Mouse (Mus musculus): ENCODE data around the gene Olfr1445. TPM values are rescaled to one million over a fixed set of nuclear protein-coding genes. Genes with fewer than 3 reads are reported as not detected.

Gene Olfr1445
- not detected for total RNA-seq (2023)

GRCm38 (mm10) chr19:12883555-12883954 is at the start of gene Olfr1445:
Gene Olfr1445 (plus strand): TSS chr19:12883855.

DNA sequence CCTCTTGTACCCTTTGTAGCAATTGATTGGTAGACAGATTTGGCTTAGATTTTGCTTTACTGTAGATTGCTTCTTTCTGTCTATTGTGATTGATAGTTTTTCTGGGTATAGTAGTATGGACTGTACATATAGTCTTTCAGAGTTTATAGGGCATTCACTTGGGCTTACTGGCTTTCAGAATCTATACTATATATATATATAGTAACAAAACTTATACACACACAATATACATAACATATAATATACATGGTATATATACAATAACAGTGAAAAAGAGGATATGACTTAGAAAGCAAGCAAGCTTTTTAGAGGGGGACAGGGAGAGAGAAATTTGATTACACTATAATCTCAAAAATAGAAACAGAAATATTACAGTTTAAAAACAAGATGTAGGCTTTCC is 37.3 kb upstream of the Olfr1445 start, which contains the start of gene Gm5244:
Gene Gm5244, plus strand, starts transcription at position 301 of the 400 bp plus-strand sequence.

DNA sequence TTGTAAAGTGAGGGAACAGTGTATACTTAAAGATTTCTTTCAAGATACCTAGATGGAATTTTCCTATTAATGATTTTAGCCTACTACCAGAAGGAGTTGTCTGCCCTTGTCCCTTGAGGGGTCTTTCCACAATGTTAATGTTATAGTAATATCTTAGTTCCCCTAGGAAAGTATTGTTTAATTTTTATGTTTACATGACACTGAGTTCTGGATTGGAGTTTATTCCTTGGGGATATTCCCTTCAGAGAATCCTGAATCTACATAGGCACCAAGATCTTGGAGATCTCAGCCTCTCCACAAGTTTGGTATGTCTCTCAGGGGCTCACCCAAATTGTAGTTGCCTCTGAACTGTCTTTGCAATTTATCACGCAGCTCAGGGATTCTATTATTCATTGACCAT is 26.7 kb upstream of the Olfr1445 start, which contains the start of gene Olfr1444:
Gene Olfr1444, plus strand, starts transcription at position 301 of the 400 bp plus-strand sequence.

DNA sequence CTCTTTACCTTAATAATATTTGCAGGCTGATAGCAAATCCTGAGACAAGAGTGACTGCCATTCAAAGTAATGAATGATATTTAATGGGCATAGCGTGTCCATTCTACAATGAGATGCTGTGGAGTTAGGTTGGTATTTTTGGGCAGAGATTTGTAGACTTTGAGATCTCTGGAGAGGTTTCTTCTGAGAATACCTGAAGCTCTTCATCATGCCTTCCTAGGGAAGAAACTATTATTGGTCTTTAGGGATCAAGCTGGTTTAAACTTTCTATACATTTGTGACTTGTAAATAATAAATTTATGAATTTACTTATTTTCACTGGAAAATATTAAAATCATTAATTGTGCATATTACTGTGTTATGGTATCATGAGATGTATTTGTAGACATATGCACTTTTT is 9.8 kb downstream of the Olfr1445 start, which contains the start of gene Olfr1446:
Gene Olfr1446, minus strand, starts transcription at position 101 of the 400 bp plus-strand sequence.

DNA sequence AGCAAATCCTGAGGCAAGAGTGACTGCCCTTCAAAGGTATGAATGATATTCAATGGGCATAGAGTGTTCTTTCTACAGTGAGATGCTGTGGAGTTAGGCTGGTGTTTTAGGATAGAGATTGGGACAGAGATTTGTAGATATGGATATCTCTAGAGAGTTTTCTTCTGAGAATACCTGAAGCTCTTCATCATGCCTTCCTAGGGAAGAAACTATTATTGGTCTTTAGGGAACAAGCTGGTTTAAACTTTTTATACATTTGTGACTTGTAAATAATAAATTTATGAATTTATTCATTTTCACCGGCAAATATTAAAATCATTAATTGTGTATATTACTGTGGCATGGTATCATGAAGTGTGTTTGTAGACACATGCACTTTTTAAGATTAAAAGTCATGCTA is 20.0 kb downstream of the Olfr1445 start, which contains the start of gene Olfr1447:
Gene Olfr1447, minus strand, starts transcription at position 101 of the 400 bp plus-strand sequence.

GRCm38 (mm10) chr19:12924319-12924718 is 40.7 kb downstream of the Olfr1445 start, which contains the start of gene Olfr1448:
Gene Olfr1448 (minus strand): TSS chr19:12924419.

GRCm38 (mm10) chr19:12930540-12930939 is 46.9 kb downstream of the Olfr1445 start, which contains the start of gene Olfr1449:
Gene Olfr1449 (plus strand): TSS chr19:12930840.

Other genes starting within 250 kb of the Olfr1445 start
- gene Olfr1442, start 213.4 kb upstream of the Olfr1445 start, total RNA-seq (2023): not detected
- gene Olfr1443, start 205.7 kb upstream of the Olfr1445 start, total RNA-seq (2023): not detected
- gene Keg1, start 188.1 kb upstream of the Olfr1445 start, total RNA-seq (2023): not detected
- 4.5 TPM for gene Cntf, start 118.2 kb upstream of the Olfr1445 start, total RNA-seq (2023)
- 81.9 TPM for gene Zfp91, start 87.7 kb upstream of the Olfr1445 start, total RNA-seq (2023)
- gene Lpxn, start 87.7 kb upstream of the Olfr1445 start, total RNA-seq (2023): 30.4 TPM
- gene Gm5244, start 37.2 kb upstream of the Olfr1445 start, total RNA-seq (2023): not detected
- not detected for gene Olfr1444, start 26.6 kb upstream of the Olfr1445 start, total RNA-seq (2023)
- not detected for gene Olfr1446, start 9.7 kb downstream of the Olfr1445 start, total RNA-seq (2023)
- gene Olfr1447, start 19.9 kb downstream of the Olfr1445 start, total RNA-seq (2023): not detected
- not detected for gene Olfr1448, start 40.6 kb downstream of the Olfr1445 start, total RNA-seq (2023)
- gene Olfr1449, start 47.0 kb downstream of the Olfr1445 start, total RNA-seq (2023): not detected
- not detected for gene Olfr1450, start 66.4 kb downstream of the Olfr1445 start, total RNA-seq (2023)
- not detected for gene Olfr1451, start 111.2 kb downstream of the Olfr1445 start, total RNA-seq (2023)
- gene Olfr1453, start 144.5 kb downstream of the Olfr1445 start, total RNA-seq (2023): not detected
- not detected for gene Olfr1454, start 176.8 kb downstream of the Olfr1445 start, total RNA-seq (2023)
- not detected for gene Olfr1457, start 214.0 kb downstream of the Olfr1445 start, total RNA-seq (2023)
- not detected for gene Olfr1458, start 222.9 kb downstream of the Olfr1445 start, total RNA-seq (2023)